Mouse (Mus musculus) olfactory bulb, adult 2 months (tissue): Measurements from ENCODE around the gene Slc35a5. TPM values are rescaled to one million over a fixed set of nuclear protein-coding genes. Genes with fewer than 3 reads are reported as not detected.

Experiments
- H3K27ac ChIP-seq: fragments of 200-500 bp; 2 replicates; pipeline ENCODE4 v1.5.1; 2012; ENCODE audit warnings: low read depth, low read length; ENCODE audit not compliant: insufficient read depth
- H3K4me1 ChIP-seq: fragments of 200-500 bp; 2 replicates; pipeline ENCODE4 v1.6.1; 2012; ENCODE audit warnings: low read length; ENCODE audit not compliant: control insufficient read depth, insufficient read depth
- H3K4me3 ChIP-seq: fragments of 200-500 bp; 2 replicates; pipeline ENCODE4 v1.5.1; 2012; ENCODE audit warnings: mild to moderate bottlenecking, low read depth, low read length, moderate library complexity; ENCODE audit not compliant: insufficient read depth
- CTCF ChIP-seq: fragments of 200-500 bp; IDR thresholded peaks from 2 replicates; pipeline ENCODE4 v1.5.1; 2012; ENCODE audit warnings: low read depth, mild to moderate bottlenecking, low read length, moderate library complexity; ENCODE audit not compliant: insufficient read depth
- POLR2A ChIP-seq: fragments of 200-500 bp; IDR thresholded peaks from 2 replicates; pipeline ENCODE4 v1.6.1; 2012; ENCODE audit warnings: mild to moderate bottlenecking, low read depth, low read length, moderate library complexity; ENCODE audit not compliant: insufficient read depth
- WGBS: fragments of 180-500 bp; shearing (Covaris S2); methylation state at CpG from one replicate; pipeline ENCODE4 v1.1.7; 2018; 5-methylcytosine and 5-hydroxymethylcytosine counted together
- polyA plus RNA-seq: library from polyadenylated mRNA; stranded (reverse); fragments of >200 nt; gene quantifications from 2 replicates; pipeline ENCODE4 v1.2.4, GENCODE M21; 2012; ENCODE audit warnings: low replicate concordance; ENCODE audit not compliant: missing spikeins, insufficient read depth, insufficient read length

Gene Slc35a5
- polyA plus RNA-seq, 1 experiment = not detected

GRCm38 (mm10) chr16:45095561-45096482 lies 62.7 kb downstream of the Slc35a5 start:
- WGBS = 74% methylated on average over 26 of the region's 26 CpGs
- TF ChIP-seq CTCF (no peak), POLR2A (no peak)
- Histone ChIP-seq H3K4me3 (no peak overlapping the region), H3K27ac (no peak overlapping the region), H3K4me1 (peaks cover 7% of the 10 kb centered on the region; the same call in 1 of the 2 replicates)

DNA sequence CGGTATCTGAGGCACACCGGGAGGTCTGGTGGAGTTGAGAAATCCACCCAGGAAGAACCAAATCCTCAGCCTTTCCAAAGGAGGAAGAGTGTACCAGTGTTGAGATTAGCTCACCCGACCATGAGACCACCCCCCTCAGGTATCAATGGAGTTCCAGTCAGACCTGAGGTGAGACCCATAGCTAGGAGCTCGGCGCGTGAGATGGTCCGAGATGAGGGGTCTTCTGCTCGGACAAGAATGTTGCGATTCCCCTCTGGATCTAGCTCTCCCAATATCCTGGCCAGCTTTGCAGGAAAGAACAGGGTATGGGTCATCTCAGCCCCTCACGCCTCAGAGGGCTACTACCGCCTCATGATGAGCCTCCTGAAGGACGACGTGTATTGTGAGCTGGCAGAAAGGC lies 63.5 kb downstream of the Slc35a5 start:
- Histone ChIP-seq H3K27ac (no peak overlapping the region), H3K4me3 (no peak overlapping the region), H3K4me1 (peaks cover 7% of the 10 kb centered on the region; the same call in 1 of the 2 replicates)
- TF ChIP-seq POLR2A = no peak
- TF ChIP-seq CTCF = no peak
- 91% methylated on average over 13 of the region's 13 CpGs for WGBS

- WGBS = 9% methylated on average over 9 of the region's 9 CpGs
- peak overlapping the region; percentile 3; the same call in 1 of the 2 replicates for H3K4me3 ChIP-seq
- H3K4me1 ChIP-seq = peaks cover 7% of the 10 kb centered on the region; the same call in 1 of the 2 replicates
- H3K27ac ChIP-seq = no peak overlapping the region
- TF ChIP-seq CTCF (no peak), POLR2A (no peak)
These were observed 64.3 kb downstream of the Slc35a5 start for GRCm38 (mm10) chr16:45094136-45094756.

DNA sequence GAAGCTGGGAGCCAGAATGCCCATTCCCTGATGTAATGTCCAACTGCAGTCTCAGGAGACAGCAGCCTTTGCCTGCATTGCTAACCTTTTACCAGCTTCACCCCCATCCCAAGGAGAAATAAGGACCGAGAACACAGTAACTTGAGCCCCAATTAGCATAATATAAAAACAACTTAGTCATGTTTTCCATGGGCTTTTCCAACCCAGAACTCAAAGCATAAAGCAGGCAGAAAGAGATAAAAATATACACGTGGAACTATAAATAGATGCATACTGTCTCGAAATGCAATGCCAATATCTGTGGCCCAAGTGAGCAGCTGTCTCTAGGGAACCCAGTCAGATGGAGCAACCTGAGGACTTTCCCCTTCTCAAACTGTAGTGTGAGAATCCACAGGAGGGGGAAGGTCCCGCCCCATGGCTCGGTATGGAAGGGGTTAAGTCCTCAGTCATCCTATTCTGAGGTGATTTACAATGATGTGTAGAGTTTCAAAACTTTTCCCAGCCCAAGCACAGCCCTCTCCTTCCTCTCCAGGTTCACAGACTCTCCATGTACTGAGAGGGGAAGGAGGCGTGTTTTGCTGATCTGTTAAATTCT lies 65.3 kb downstream of the Slc35a5 start, which contains the start of gene Ccdc80:
Gene Ccdc80 (plus strand): TSS at position 266 of the 595 bp plus-strand sequence.
- WGBS = 17% methylated on average over 6 of the region's 6 CpGs

GRCm38 (mm10) chr16:45090005-45090404 lies 68.5 kb downstream of the Slc35a5 start:
- Histone ChIP-seq H3K4me3 (no peak overlapping the region), H3K27ac (no peak overlapping the region), H3K4me1 (peaks cover 3% of the 10 kb centered on the region; the same call in 1 of the 2 replicates)
- TF ChIP-seq CTCF (peak; percentile 94), POLR2A (no peak)
- 13% methylated on average over 10 of the region's 10 CpGs for WGBS

More for the DNA sequence above, 65.3 kb downstream of the Slc35a5 start, which contains the start of gene Ccdc80:
- TF ChIP-seq CTCF (no peak), POLR2A (no peak)
- Histone ChIP-seq H3K27ac (no peak within 1 kb of the TSS), H3K4me1 (peaks cover 7% of the 10 kb centered on the region; the same call in 1 of the 2 replicates), H3K4me3 (peak within 1 kb of the TSS; percentile 3; the same call in 1 of the 2 replicates)

Other genes starting within 250 kb of the Slc35a5 start
- not detected in 2 replicates for gene Cd200r3, start 215.0 kb downstream of the Slc35a5 start, polyA plus RNA-seq
- gene Ccdc80, start 65.3 kb downstream of the Slc35a5 start, polyA plus RNA-seq = not detected in 2 replicates
- gene Atg3, start 79 bp upstream of the Slc35a5 start, polyA plus RNA-seq = not detected in 2 replicates
- gene Btla, start 65.6 kb upstream of the Slc35a5 start, polyA plus RNA-seq = not detected in 2 replicates